Mouse (Mus musculus) layer of hippocampus, postnatal 14 days (tissue): ENCODE measurements around the gene Napa. TPM values are rescaled to one million over a fixed set of nuclear protein-coding genes. Genes with fewer than 3 reads are reported as not detected.

Experiments used
- total RNA-seq, 2 experiments: library from RNA; stranded (reverse); gene quantifications; 2 replicates each; pipeline ENCODE4 v1.2.3; 2021

Gene Napa
- total RNA-seq, 2 experiments from 2014 or later, result 240 to 259 TPM

Other genes starting within 250 kb of the Napa start
- not detected for gene Crx, start 218.5 kb upstream of the Napa start, total RNA-seq
- under 1 TPM in 1 of 2 experiments, not detected in 1; 0.16 TPM for gene Crxos, start 215.8 kb upstream of the Napa start, total RNA-seq
- gene Selenow, start 176.1 kb upstream of the Napa start, total RNA-seq, result 1,000 to 10,000 TPM; 1,721 to 1,761 TPM
- gene Nop53, start 152.4 kb upstream of the Napa start, total RNA-seq, result 100 to 1,000 TPM; 109 to 115 TPM
- gene Ehd2, start 130.9 kb upstream of the Napa start, total RNA-seq, result 1 to 10 TPM; 7.0 to 9.3 TPM
- 10 to 100 TPM; 18.7 to 19.4 TPM for gene Bicra, start 50.5 kb upstream of the Napa start, total RNA-seq
- under 1 TPM; 0.46 to 0.50 TPM for gene Zfp541, start 36.6 kb upstream of the Napa start, total RNA-seq
- 10 to 100 TPM; 30.3 to 38.6 TPM for gene Kptn, start 21.4 kb downstream of the Napa start, total RNA-seq
- 100 to 1,000 TPM; 335 to 349 TPM for gene Slc8a2, start 31.4 kb downstream of the Napa start, total RNA-seq
- gene Meis3, start 76.6 kb downstream of the Napa start, total RNA-seq, result 10 to 100 TPM; 38.0 to 42.5 TPM
- 10 to 100 TPM in 1 of 2 experiments, 1 to 10 TPM in 1; 9.4 to 12.5 TPM for gene Dhx34, start 123.6 kb downstream of the Napa start, total RNA-seq
- under 1 TPM; 0.48 to 0.55 TPM for gene C5ar2, start 145.7 kb downstream of the Napa start, total RNA-seq
- 1 to 10 TPM in 1 of 2 experiments, under 1 TPM in 1; 0.74 to 2.0 TPM for gene C5ar1, start 161.1 kb downstream of the Napa start, total RNA-seq
- 10 to 100 TPM; 28.1 to 31.2 TPM for gene Inafm1, start 175.2 kb downstream of the Napa start, total RNA-seq
- gene Ccdc9, start 188.3 kb downstream of the Napa start, total RNA-seq, result 10 to 100 TPM; 84.3 to 84.5 TPM
- gene Bbc3, start 209.9 kb downstream of the Napa start, total RNA-seq, result 10 to 100 TPM; 16.6 to 20.4 TPM